Mouse (Mus musculus) lung, postnatal 0 days (tissue): ENCODE data around the gene Sox18.

Experiments
- CTCF ChIP-seq: IDR thresholded peaks from 2 replicates; pipeline ENCODE4 v1.5.1; 2016; ENCODE audit warnings: antibody characterized with exemption, mild to moderate bottlenecking
- EP300 ChIP-seq: IDR thresholded peaks from 2 replicates; pipeline ENCODE4 v1.6.1; 2016; ENCODE audit warnings: antibody characterized with exemption, mild to moderate bottlenecking, control low read depth

DNA sequence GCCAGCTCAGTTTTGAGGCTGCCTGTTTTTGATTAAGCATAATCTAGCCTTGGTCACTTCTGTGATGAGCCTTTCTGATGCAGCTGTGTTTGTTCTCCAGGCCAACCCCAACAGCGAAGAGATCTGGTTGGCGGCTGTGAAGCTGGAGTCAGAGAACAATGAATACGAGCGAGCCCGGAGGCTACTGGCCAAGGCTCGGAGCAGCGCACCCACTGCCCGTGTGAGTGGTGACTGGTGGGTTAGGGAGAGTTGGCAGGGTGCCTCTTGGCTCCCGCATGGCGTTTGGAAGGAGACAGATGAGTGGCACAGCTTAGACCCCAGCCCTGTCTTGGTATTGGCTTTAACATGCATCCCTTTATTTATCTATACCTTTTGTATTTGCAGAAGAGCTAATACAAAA, 22.5 kb downstream of the Sox18 start:
- TF ChIP-seq CTCF (no peak), EP300 (no peak)
